Mouse (Mus musculus) midbrain, postnatal 0 days (tissue): ENCODE measurements around the gene March7. TPM values are rescaled to one million over a fixed set of nuclear protein-coding genes. Genes with fewer than 3 reads are reported as not detected.

Source experiments
- ATAC-seq: fragments of 200-750 bp; cut with Nextera tagmentation; 2 replicates; pipeline ENCODE4 v1.8.0; 2017; ENCODE audit warnings: moderate number of reproducible peaks, mild to moderate bottlenecking, moderate TSS enrichment, moderate library complexity; ENCODE audit not compliant: low FRiP score
- DNase-seq: peaks from one replicate; pipeline ENCODE4 v3.0.0-alpha.2; 2015; ENCODE audit warnings: low spot score
- H3K27ac ChIP-seq: fragments of 300-500 bp; sonication (generic); 2 replicates; pipeline ENCODE4 v1.5.1; 2014; ENCODE audit warnings: low read depth, mild to moderate bottlenecking, low read length, mixed read lengths
- H3K27me3 ChIP-seq: fragments of 300-500 bp; sonication (generic); 2 replicates; pipeline ENCODE4 v1.6.1; 2014; ENCODE audit warnings: low read length, control low read depth, mixed read lengths; ENCODE audit not compliant: insufficient read depth
- H3K36me3 ChIP-seq: fragments of 300-500 bp; sonication (generic); 2 replicates; pipeline ENCODE4 v1.6.1; 2014; ENCODE audit warnings: low read length, control low read depth, mixed read lengths; ENCODE audit not compliant: insufficient read depth
- H3K4me1 ChIP-seq: fragments of 300-500 bp; sonication (generic); 2 replicates; pipeline ENCODE4 v1.6.1; 2014; ENCODE audit warnings: mild to moderate bottlenecking, control low read depth, antibody characterized with exemption, low read length, mixed read lengths; ENCODE audit not compliant: insufficient read depth
- H3K4me2 ChIP-seq: fragments of 300-500 bp; sonication (generic); 2 replicates; pipeline ENCODE4 v1.6.1; 2014; ENCODE audit warnings: low read depth, mild to moderate bottlenecking, low read length, mixed read lengths; ENCODE audit not compliant: poor library complexity, severe bottlenecking
- H3K4me3 ChIP-seq: fragments of 300-500 bp; sonication (generic); 2 replicates; pipeline ENCODE4 v1.5.1; 2014; ENCODE audit warnings: low read depth, mild to moderate bottlenecking, low read length, moderate library complexity
- H3K9ac ChIP-seq: fragments of 300-500 bp; sonication (generic); replicated peaks from 2 replicates; pipeline ENCODE4 v1.6.1; 2014; ENCODE audit warnings: mild to moderate bottlenecking, low read length, moderate library complexity, mixed read lengths; ENCODE audit not compliant: poor library complexity, severe bottlenecking
- H3K9me3 ChIP-seq: fragments of 300-500 bp; sonication (generic); 2 replicates; pipeline ENCODE4 v1.6.1; 2016; ENCODE audit warnings: low read length, control low read depth
- CTCF ChIP-seq: IDR thresholded peaks from 2 replicates; pipeline ENCODE4 v1.5.1; 2016; ENCODE audit warnings: antibody characterized with exemption, mild to moderate bottlenecking
- WGBS: fragments of 180-500 bp; shearing (Covaris S2); extraction: QIAGEN DNeasy Blood & Tissue Kit; methylation state at CpG from one replicate; pipeline ENCODE4 v1.1.7; 2014; 5-methylcytosine and 5-hydroxymethylcytosine counted together
- polyA plus RNA-seq: library from polyadenylated mRNA; unstranded; fragments of >200 nt; fragmentation: Nextera tagmentation; extraction: Ambion mirVana; gene quantifications from 2 replicates; pipeline ENCODE4 v1.2.1, GENCODE M21; 2015
- total RNA-seq: library from RNA; depleted of rRNA; stranded (reverse); fragments of >200 nt; gene quantifications from 2 replicates; pipeline ENCODE4 v1.2.3, GENCODE M21; 2014

March7 gene
- total and polyA plus RNA-seq, 2 experiments from 2014 or later, result 67.1 to 76.2 TPM

DNA sequence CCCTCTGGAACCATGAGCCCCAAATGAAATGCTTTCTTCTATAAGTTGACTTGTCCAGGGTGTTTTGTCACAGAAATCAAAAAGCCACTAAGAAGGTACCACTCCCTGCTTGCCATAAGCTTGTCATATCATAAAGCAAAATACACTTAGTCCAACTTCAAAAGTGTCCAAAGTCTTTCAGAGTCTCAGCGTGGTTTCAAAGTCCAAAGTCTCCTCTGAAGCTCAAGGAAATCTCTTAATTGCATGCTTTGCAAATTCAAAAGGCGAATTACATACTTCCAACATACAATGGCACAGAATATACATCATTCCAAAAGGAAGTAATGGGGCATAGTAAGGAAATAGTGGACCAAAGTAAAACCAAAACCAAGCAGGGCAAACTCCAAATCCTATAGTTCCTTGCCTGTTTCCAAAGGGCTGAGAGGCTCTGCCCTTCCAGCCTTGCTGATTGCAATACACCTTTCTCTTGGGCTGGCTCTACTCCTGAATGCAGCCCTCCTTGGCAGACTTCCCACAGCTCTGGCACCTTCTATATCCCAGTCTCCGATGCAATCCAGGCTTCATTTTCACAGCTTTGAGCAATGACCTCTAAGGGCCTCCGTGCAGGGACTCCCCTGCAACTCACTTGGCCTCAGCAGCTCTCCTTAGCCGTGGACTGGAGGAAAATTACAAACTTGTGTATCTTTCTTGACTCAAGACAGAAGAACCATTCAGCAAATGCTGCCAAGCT lies 51.1 kb downstream of the March7 start:
- no peak overlapping the region for H3K9ac ChIP-seq
- no peaks in the 10 kb centered on the region for H3K4me1 ChIP-seq
- H3K4me3 ChIP-seq, result no peak overlapping the region
- TF ChIP-seq CTCF, result no peak
- H3K4me2 ChIP-seq, result no peak overlapping the region
- ATAC-seq (no peak), DNase-seq (no peak)
- 87% methylated on average over 5 of the region's 5 CpGs for WGBS
- H3K9me3 ChIP-seq, result no peaks in the 10 kb centered on the region
- H3K27me3 ChIP-seq, result no peaks in the 10 kb centered on the region
- H3K36me3 ChIP-seq, result no peaks in the 10 kb centered on the region
- no peak overlapping the region for H3K27ac ChIP-seq

DNA sequence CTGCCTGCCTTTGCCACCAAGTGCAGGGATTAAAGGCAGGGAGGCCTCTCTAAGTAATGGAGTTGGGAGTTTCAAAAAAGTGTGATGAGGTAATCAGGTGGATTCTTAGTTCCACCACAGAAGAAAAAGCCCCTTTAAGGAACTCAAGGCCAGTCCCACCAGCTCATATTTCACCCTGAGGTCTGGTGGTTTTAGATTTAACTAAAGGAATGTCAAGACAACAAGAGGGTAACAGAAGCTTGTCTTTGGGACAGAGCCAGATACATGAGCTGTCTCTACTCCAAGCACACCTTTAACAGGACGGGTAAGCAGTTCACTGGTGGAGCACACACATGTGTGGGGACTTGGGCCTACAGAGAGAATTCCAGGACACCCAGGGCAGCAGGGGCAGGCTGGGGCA lies 57.9 kb downstream of the March7 start:
- no peaks in the 10 kb centered on the region for H3K27me3 ChIP-seq
- H3K9me3 ChIP-seq, result no peaks in the 10 kb centered on the region
- 73% methylated on average over 1 of the region's 1 CpGs for WGBS
- no peak overlapping the region for H3K4me2 ChIP-seq
- DNase-seq, result no peak
- H3K27ac ChIP-seq, result no peak overlapping the region
- no peak overlapping the region for H3K4me3 ChIP-seq
- H3K9ac ChIP-seq, result no peak overlapping the region
- H3K36me3 ChIP-seq, result no peaks in the 10 kb centered on the region
- no peak for TF ChIP-seq CTCF
- ATAC-seq, result no peak
- H3K4me1 ChIP-seq, result no peaks in the 10 kb centered on the region

- DNase-seq, result no peak
- no peaks in the 10 kb centered on the region for H3K4me1 ChIP-seq
- WGBS, result 97% methylated on average over 14 of the region's 14 CpGs
- H3K36me3 ChIP-seq, result no peaks in the 10 kb centered on the region
- H3K27ac ChIP-seq, result no peak overlapping the region
- H3K4me2 ChIP-seq, result no peak overlapping the region
- H3K4me3 ChIP-seq, result no peak overlapping the region
- H3K9ac ChIP-seq, result no peak overlapping the region
- no peaks in the 10 kb centered on the region for H3K27me3 ChIP-seq
- no peak for ATAC-seq
- no peaks in the 10 kb centered on the region for H3K9me3 ChIP-seq
- TF ChIP-seq CTCF, result no peak
Measured at GRCm38 (mm10) chr2:60269856-60270479, 60.3 kb downstream of the March7 start.

- no peaks in the 10 kb centered on the region for H3K4me1 ChIP-seq
- no peak overlapping the region for H3K4me3 ChIP-seq
- H3K9ac ChIP-seq, result no peak overlapping the region
- no peaks in the 10 kb centered on the region for H3K9me3 ChIP-seq
- no peak overlapping the region for H3K27ac ChIP-seq
- H3K36me3 ChIP-seq, result no peaks in the 10 kb centered on the region
- WGBS, result 94% methylated on average over 4 of the region's 4 CpGs
- TF ChIP-seq CTCF, result no peak
- H3K4me2 ChIP-seq, result no peak overlapping the region
- H3K27me3 ChIP-seq, result no peaks in the 10 kb centered on the region
- DNase-seq, result no peak
- ATAC-seq, result no peak
Measured at GRCm38 (mm10) chr2:60278627-60279026, 68.9 kb downstream of the March7 start.

DNA sequence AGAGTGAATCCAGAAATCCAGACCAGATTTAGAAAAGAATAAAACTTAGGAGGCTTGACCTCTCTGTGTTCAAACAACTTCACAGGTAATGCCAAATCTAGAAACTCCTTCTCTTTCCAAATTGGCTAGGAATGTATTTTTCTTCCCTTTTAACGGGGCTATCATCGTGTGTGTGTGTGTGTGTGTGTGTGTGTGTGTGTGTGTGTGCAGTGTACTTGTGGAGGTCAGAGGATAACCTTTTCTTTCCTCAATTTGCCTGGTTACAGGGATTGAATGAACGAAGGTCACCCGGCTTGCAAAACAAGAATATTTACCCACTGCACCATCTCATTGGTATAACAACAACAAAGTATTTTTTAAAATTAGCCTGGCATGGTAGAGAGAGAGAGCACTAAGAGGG lies 72.9 kb downstream of the March7 start:
- H3K4me2 ChIP-seq, result no peak overlapping the region
- ATAC-seq (no peak), DNase-seq (no peak)
- TF ChIP-seq CTCF, result no peak
- WGBS, result 82% methylated on average over 4 of the region's 4 CpGs
- no peaks in the 10 kb centered on the region for H3K4me1 ChIP-seq
- H3K9me3 ChIP-seq, result no peaks in the 10 kb centered on the region
- H3K27me3 ChIP-seq, result peaks cover 6% of the 10 kb centered on the region; the same call in 1 of the 2 replicates
- no peaks in the 10 kb centered on the region for H3K36me3 ChIP-seq
- H3K27ac ChIP-seq, result no peak overlapping the region
- no peak overlapping the region for H3K4me3 ChIP-seq
- no peak overlapping the region for H3K9ac ChIP-seq

- TF ChIP-seq CTCF, result no peak
- Histone ChIP-seq H3K4me2 (peak overlapping the region; percentile 99), H3K9ac (peak overlapping the region; percentile 46), H3K36me3 (no peaks in the 10 kb centered on the region), H3K4me3 (peak overlapping the region; percentile 47), H3K9me3 (no peaks in the 10 kb centered on the region), H3K4me1 (no peaks in the 10 kb centered on the region), H3K27me3 (peaks cover 6% of the 10 kb centered on the region; the same call in 1 of the 2 replicates), H3K27ac (no peak overlapping the region)
- DNase-seq, result no peak
- WGBS, result 4% methylated on average over 9 of the region's 9 CpGs
- ATAC-seq, result no peak
Measured at GRCm38 (mm10) chr2:60283208-60283750, 73.6 kb downstream of the March7 start.
